In genomic region chr5:115132465-115132864, GRCm38 (mm10) we compare ENCODE assay signal across 12 mouse cellular contexts. TPM values are rescaled to one million over a fixed set of nuclear protein-coding genes. Genes with fewer than 3 reads are reported as not detected.
A peak's percentile ranks its signal among the peaks of the same experiment; 100 is the strongest.
DNase-seq lines count a peak whose midpoint lies in the region; ATAC-seq and TF ChIP-seq lines count a peak whose summit lies in the region.
"Had no signal": no experiment of that assay in that cellular context is flagged by ENCODE, and none has a peak within 500 bp of the region (broad histone marks: within the 10 kb centered on the region; RNA-seq: fewer than 3 reads in every experiment).

No protein-coding gene starts in this region.

- peaks cover 8% of the 10 kb centered on the region for H3K36me3 ChIP-seq in spleen, adult 2 months (ENCODE audit: control insufficient read depth, insufficient read depth, low read length)
- peaks cover 37% of the 10 kb centered on the region for H3K36me3 ChIP-seq in embryonic facial prominence, embryonic 13.5 days
- peaks cover 31% of the 10 kb centered on the region for H3K36me3 ChIP-seq in limb, embryonic 14.5 days (ENCODE audit: control insufficient read depth, insufficient read depth, low read length)
- H3K36me3 ChIP-seq in splenic B cell, adult 2 months (ENCODE audit: control insufficient read depth, insufficient read depth, low read length, poor library complexity, severe bottlenecking) = peaks cover 2% of the 10 kb centered on the region

- peak overlapping the region; percentile 89 for H3K4me2 ChIP-seq in embryonic facial prominence, embryonic 13.5 days
- H3K4me2 ChIP-seq in limb, embryonic 14.5 days (replicated peaks; ENCODE audit: low read depth, low read length, severe bottlenecking) = no peak overlapping the region

- no peaks in the 10 kb centered on the region for H3K9me3 ChIP-seq in embryonic facial prominence, embryonic 13.5 days
- H3K9me3 ChIP-seq in limb, embryonic 14.5 days (ENCODE audit: control insufficient read depth, low read length) = no peaks in the 10 kb centered on the region

- no peak overlapping the region for H3K9ac ChIP-seq in embryonic facial prominence, embryonic 13.5 days
- H3K9ac ChIP-seq in limb, embryonic 14.5 days (ENCODE audit: low read depth, low read length, severe bottlenecking) = peak overlapping the region; percentile 21; the same call in 1 of the 2 replicates
- H3K9ac ChIP-seq: liver, postnatal 0 days had no signal

- no peak for ATAC-seq in embryonic facial prominence, embryonic 13.5 days (ENCODE audit: insufficient number of reproducible peaks, insufficient read depth, low FRiP score, low TSS enrichment, low read depth)
- ATAC-seq in limb, embryonic 14.5 days (ENCODE audit: low FRiP score, low read depth) = no peak
- ATAC-seq: liver, postnatal 0 days had no signal

- peaks cover 12% of the 10 kb centered on the region for H3K4me1 ChIP-seq in spleen, adult 2 months (ENCODE audit: control insufficient read depth, insufficient read depth, insufficient read length)
- peaks cover 16% of the 10 kb centered on the region for H3K4me1 ChIP-seq in embryonic facial prominence, embryonic 13.5 days
- H3K4me1 ChIP-seq in limb, embryonic 14.5 days (ENCODE audit: control insufficient read depth, insufficient read depth, low read length) = peaks cover 17% of the 10 kb centered on the region

- H3K27ac ChIP-seq in spleen, adult 2 months (ENCODE audit: insufficient read depth, low read length) = peak overlapping the region; percentile 60
- no peak overlapping the region for H3K27ac ChIP-seq in embryonic facial prominence, embryonic 13.5 days
- H3K27ac ChIP-seq in limb, embryonic 14.5 days (replicated peaks; ENCODE audit: low read depth, low read length) = no peak overlapping the region
- H3K27ac ChIP-seq: left cerebral cortex, adult 2 months had no signal

- TF ChIP-seq POLR2A in spleen, adult 2 months (IDR thresholded peaks at IDR 0.05; ENCODE audit: low read depth, low read length) = peak; percentile 5; the same call in 1 of the 2 replicates
- TF ChIP-seq POLR2A in limb, embryonic 14.5 days (IDR thresholded peaks at IDR 0.05; ENCODE audit: borderline replicate concordance, extremely low read depth, insufficient read depth, insufficient read length) = no peak

- TF ChIP-seq CTCF in spleen, adult 2 months (IDR thresholded peaks at IDR 0.05; ENCODE audit: extremely low read depth, insufficient read depth, insufficient read length, insufficient replicate concordance) = no peak

- no peaks in the 10 kb centered on the region for H3K27me3 ChIP-seq in spleen, adult 2 months (ENCODE audit: control insufficient read depth, insufficient read depth, low read length)
- H3K27me3 ChIP-seq in embryonic facial prominence, embryonic 13.5 days = no peaks in the 10 kb centered on the region
- H3K27me3 ChIP-seq in limb, embryonic 14.5 days (ENCODE audit: control insufficient read depth, insufficient read depth, low read length) = no peaks in the 10 kb centered on the region
- no peaks in the 10 kb centered on the region for H3K27me3 ChIP-seq in splenic B cell, adult 2 months (ENCODE audit: control insufficient read depth, insufficient read depth, low read length, poor library complexity, severe bottlenecking)

- DNase-seq in spleen, adult 2 months (ENCODE audit: low read depth in 1 of 2, low spot score in 2 of 2) = no peak
- no peak for DNase-seq in spleen, postnatal 14 days (ENCODE audit: low spot score in 2 of 2)
- DNase-seq in limb, embryonic 14.5 days (ENCODE audit: low spot score) = no peak
- peak; percentile 53 for DNase-seq in splenic B cell, adult 2 months (ENCODE audit: low read depth, low spot score)
- DNase-seq in urinary bladder, postnatal 4 days (ENCODE audit: low spot score in 2 of 2) = no peak
- DNase-seq in thymus, postnatal 4 days = no peak
- DNase-seq: adrenal gland, postnatal 14 days; cerebellum, adult 11-12 months; kidney, adult 9 months; liver, postnatal 0 days had no signal

- 60% methylated on average over 8 of the region's 8 CpGs for WGBS in spleen, adult 2 months
- WGBS in embryonic facial prominence, embryonic 13.5 days = 92% methylated on average over 8 of the region's 8 CpGs
- WGBS in limb, embryonic 14.5 days = 85% methylated on average over 8 of the region's 8 CpGs

- H3K4me3 ChIP-seq in spleen, adult 2 months (ENCODE audit: extremely low read depth, insufficient read depth, insufficient read length) = no peak overlapping the region
- H3K4me3 ChIP-seq in embryonic facial prominence, embryonic 13.5 days = no peak overlapping the region
- no peak overlapping the region for H3K4me3 ChIP-seq in limb, embryonic 14.5 days (replicated peaks; ENCODE audit: low read length)

RNA-seq across cellular contexts. Expression of gene Unc119b, which starts 2.3 kb away (rescaled TPM):
- polyA plus RNA-seq in spleen, adult 2 months (2012; rRNA removed) = 38.7 and 44.4 TPM in 2 replicates
- polyA plus RNA-seq in embryonic facial prominence, embryonic 13.5 days (2015; fragmentation: Nextera tagmentation; extraction: Ambion mirVana) = 43.5 and 44.4 TPM in 2 replicates
- 44.3 and 53.9 TPM in 2 replicates for polyA plus RNA-seq in limb, embryonic 14.5 days (2012; rRNA removed)
- polyA plus RNA-seq in limb, embryonic 14.5 days (2014; fragmentation: Nextera tagmentation; extraction: Ambion mirVana) = 38.4 and 41.1 TPM in 2 replicates

RNA-seq across cellular contexts. Expression of gene Acads, which starts 13.3 kb away (rescaled TPM):
- 30.6 and 33.4 TPM in 2 replicates for polyA plus RNA-seq in spleen, adult 2 months (2012; rRNA removed)
- 48.2 and 52.5 TPM in 2 replicates for polyA plus RNA-seq in embryonic facial prominence, embryonic 13.5 days (2015; fragmentation: Nextera tagmentation; extraction: Ambion mirVana)
- polyA plus RNA-seq in limb, embryonic 14.5 days (2012; rRNA removed) = 50.5 and 59.8 TPM in 2 replicates
- polyA plus RNA-seq in limb, embryonic 14.5 days (2014; fragmentation: Nextera tagmentation; extraction: Ambion mirVana) = 27.6 and 30.9 TPM in 2 replicates

RNA-seq across cellular contexts. Expression of gene Mlec, which starts 25.5 kb away (rescaled TPM):
- polyA plus RNA-seq in spleen, adult 2 months (2012; rRNA removed) = 39.1 and 44.0 TPM in 2 replicates
- polyA plus RNA-seq in embryonic facial prominence, embryonic 13.5 days (2015; fragmentation: Nextera tagmentation; extraction: Ambion mirVana) = 73.4 and 79.0 TPM in 2 replicates
- polyA plus RNA-seq in limb, embryonic 14.5 days (2012; rRNA removed) = 182 and 215 TPM in 2 replicates
- polyA plus RNA-seq in limb, embryonic 14.5 days (2014; fragmentation: Nextera tagmentation; extraction: Ambion mirVana) = 73.7 and 77.8 TPM in 2 replicates

RNA-seq across cellular contexts. Expression of gene Gm10401, which starts 34.4 kb away (rescaled TPM):
- polyA plus RNA-seq in spleen, adult 2 months (2012; rRNA removed) = not detected in 2 replicates
- 44.5 TPM in 2 replicates for polyA plus RNA-seq in embryonic facial prominence, embryonic 13.5 days (2015; fragmentation: Nextera tagmentation; extraction: Ambion mirVana)
- not detected in 2 replicates for polyA plus RNA-seq in limb, embryonic 14.5 days (2012; rRNA removed)
- polyA plus RNA-seq in limb, embryonic 14.5 days (2014; fragmentation: Nextera tagmentation; extraction: Ambion mirVana) = 58.2 and 63.5 TPM in 2 replicates
